Comparison of ENCODE assay signal across 21 mouse cellular contexts in the genomic region with DNA sequence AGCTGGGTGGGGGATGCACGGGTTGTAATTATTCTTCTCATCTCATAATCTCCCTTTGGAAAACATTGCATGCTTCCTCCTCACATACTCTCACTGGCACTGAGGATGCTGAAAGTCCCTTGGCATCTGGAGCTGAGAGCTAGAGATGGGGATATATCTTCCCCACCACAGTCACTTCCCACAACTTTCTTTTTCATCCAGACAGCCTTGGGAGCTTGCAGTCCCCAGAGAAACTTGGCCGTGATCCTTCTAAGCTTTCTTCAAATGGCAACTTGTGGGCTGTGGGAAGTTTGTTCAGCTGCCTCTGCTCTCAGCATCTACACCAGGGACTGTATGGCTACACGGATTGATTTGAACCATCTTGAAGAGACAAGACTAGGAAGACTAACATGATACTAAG.
DNase-seq lines count a peak whose midpoint lies in the region; ATAC-seq and TF ChIP-seq lines count a peak whose summit lies in the region.
"Had no signal": no experiment of that assay in that cellular context is flagged by ENCODE, and none has a peak within 500 bp of the region (broad histone marks: within the 10 kb centered on the region; RNA-seq: fewer than 3 reads in every experiment).

No protein-coding gene starts in this region.

- DNase-seq in layer of hippocampus, adult 2 months (ENCODE audit: low spot score in 2 of 2) = peak; percentile 16 to 46
- no peak for DNase-seq in layer of hippocampus, postnatal 25 days (ENCODE audit: extremely low spot score in 1 of 2, low spot score in 1 of 2)
- peak; percentile 59 to 75 for DNase-seq in frontal cortex, postnatal 36 days (ENCODE audit: low spot score in 2 of 2)
- DNase-seq in left cerebral cortex, postnatal 25 days (ENCODE audit: low spot score in 2 of 2) = peak; percentile 41 to 96
- peak; percentile 91 for DNase-seq in telencephalon, adult 2 months (ENCODE audit: low read depth, low spot score)
- no peak for DNase-seq in heart, adult 8-10 months (ENCODE audit: low spot score)
- DNase-seq: adrenal gland, postnatal 36 days; cerebellum, adult 8-10 months; kidney, adult 2 months; kidney, postnatal 14 days; liver, postnatal 0 days; lung, postnatal 14 days; midbrain, embryonic 14.5 days; thymus, postnatal 36 days had no signal

- WGBS in intestine, embryonic 15.5 days = 73% methylated on average over 3 of the region's 3 CpGs

- intact Hi-C loops in left cerebral cortex, postnatal 25 days (cut with DNase I) = loop anchor here (1.0 to 10.0 kb wide), 2 partner anchors 17 to 429 kb away; a partner anchor contains a TSS

- no peaks in the 10 kb centered on the region for H3K9me3 ChIP-seq in intestine, embryonic 15.5 days
- H3K9me3 ChIP-seq: forebrain, embryonic 10.5 days; limb, embryonic 15.5 days had no signal

- H3K36me3 ChIP-seq in intestine, embryonic 15.5 days = no peaks in the 10 kb centered on the region
- H3K36me3 ChIP-seq: forebrain, embryonic 10.5 days; limb, embryonic 15.5 days had no signal

- no peak overlapping the region for H3K4me2 ChIP-seq in intestine, embryonic 15.5 days (replicated peaks)
- H3K4me2 ChIP-seq: heart, embryonic 11.5 days; limb, embryonic 15.5 days had no signal

- no peak overlapping the region for H3K4me3 ChIP-seq in layer of hippocampus, adult 2 months
- no peak overlapping the region for H3K4me3 ChIP-seq in intestine, embryonic 15.5 days (replicated peaks)
- H3K4me3 ChIP-seq: forebrain, embryonic 10.5 days; limb, embryonic 15.5 days; myocyte had no signal

- no peak overlapping the region for H3K27ac ChIP-seq in layer of hippocampus, adult 2 months
- no peak overlapping the region for H3K27ac ChIP-seq in intestine, embryonic 15.5 days
- H3K27ac ChIP-seq: forebrain, embryonic 10.5 days; limb, embryonic 15.5 days had no signal

- H3K4me1 ChIP-seq in intestine, embryonic 15.5 days (replicated peaks) = no peaks in the 10 kb centered on the region
- H3K4me1 ChIP-seq: forebrain, embryonic 10.5 days; limb, embryonic 15.5 days had no signal

- no peaks in the 10 kb centered on the region for H3K27me3 ChIP-seq in intestine, embryonic 15.5 days (replicated peaks)
- H3K27me3 ChIP-seq: CH12.LX; limb, embryonic 15.5 days had no signal

- TF ChIP-seq CTCF in layer of hippocampus, adult 2 months (conservative IDR thresholded peaks at IDR 0.05) = no peak

- no peak overlapping the region for H3K9ac ChIP-seq in intestine, embryonic 15.5 days
- H3K9ac ChIP-seq: limb, embryonic 15.5 days; liver, postnatal 0 days had no signal

- ATAC-seq in monocyte, adult 5-6 weeks (replicated peaks; ENCODE audit: insufficient number of reproducible peaks, low FRiP score, low TSS enrichment, poor library complexity, severe bottlenecking) = no peak
- no peak for ATAC-seq in intestine, embryonic 15.5 days
- ATAC-seq: liver, postnatal 0 days had no signal

Comparison
In these comparisons a context has a peak if more than half of its experiments do, and no peak if none do; other contexts are left out.
1. DNase-seq: peak in layer of hippocampus, adult 2 months (2 of 2), frontal cortex, postnatal 36 days (2 of 2), left cerebral cortex, postnatal 25 days (2 of 2) and telencephalon, adult 2 months (single experiment); none in layer of hippocampus, postnatal 25 days (0 of 2) and heart, adult 8-10 months (single experiment).